Mouse (Mus musculus): ENCODE data around the gene Hdac11.

GRCm38 (mm10) chr6:91207491-91207890, 51.0 kb downstream of the Hdac11 start:
- TF ChIP-seq TAL1 (IDR thresholded peaks at IDR 0.05; ENCODE audit: low read length) (no peak), GATA1 (IDR thresholded peaks at IDR 0.05; ENCODE audit: low read length) (no peak)
